Mouse (Mus musculus): ENCODE measurements around the gene Tifa.

Tifa gene

DNA sequence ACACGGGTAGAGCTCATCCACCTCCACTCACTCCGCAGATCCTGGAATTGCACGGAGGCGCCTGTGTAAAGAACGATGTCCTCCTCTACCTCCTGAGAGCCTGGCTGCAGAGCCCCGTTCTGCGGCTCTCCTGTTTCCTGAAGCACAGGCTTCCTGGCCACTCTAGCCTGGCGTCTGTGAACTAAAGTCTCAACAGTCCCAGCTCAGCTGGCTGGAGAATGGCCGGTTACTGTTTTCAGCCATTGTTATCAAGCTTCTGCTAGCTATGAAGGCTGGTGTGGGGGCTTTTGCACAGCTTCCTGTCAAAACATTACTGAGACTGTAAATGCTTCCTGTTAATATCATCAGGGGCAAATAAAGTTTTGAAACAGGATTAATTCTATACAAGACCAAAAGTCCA lies 82.0 kb downstream of the Tifa start:
- DNase-seq, result no peak

DNA sequence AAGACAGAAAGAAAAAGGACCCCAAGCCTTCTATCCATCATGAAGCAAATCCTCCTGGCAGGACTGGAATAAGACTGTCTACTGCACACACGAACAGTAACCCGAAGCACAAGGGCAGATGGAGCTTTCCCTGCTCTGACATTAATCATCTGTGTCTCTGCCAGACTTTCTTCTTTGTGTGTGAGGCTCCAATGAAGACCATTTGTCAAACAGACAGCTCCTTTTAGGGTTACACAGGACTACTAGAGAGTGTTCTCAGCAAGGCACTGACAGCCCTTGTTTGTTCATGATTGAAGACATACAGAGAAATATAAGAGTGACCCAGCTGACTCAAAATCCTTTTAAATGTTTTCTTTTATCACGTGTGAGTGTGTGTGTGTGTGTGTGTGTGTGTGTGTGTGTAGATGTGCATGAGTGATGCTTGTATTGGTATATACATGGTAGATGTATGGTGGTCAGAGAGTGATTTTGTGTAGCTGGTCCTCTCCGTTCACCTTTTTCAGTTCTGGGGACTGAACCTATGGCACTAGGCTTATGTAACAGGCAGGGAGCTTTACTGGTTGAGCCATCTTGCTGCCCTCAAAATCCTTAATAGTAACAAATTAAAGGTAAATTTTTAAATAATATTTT lies 84.8 kb downstream of the Tifa start:
- no peak for DNase-seq

DNA sequence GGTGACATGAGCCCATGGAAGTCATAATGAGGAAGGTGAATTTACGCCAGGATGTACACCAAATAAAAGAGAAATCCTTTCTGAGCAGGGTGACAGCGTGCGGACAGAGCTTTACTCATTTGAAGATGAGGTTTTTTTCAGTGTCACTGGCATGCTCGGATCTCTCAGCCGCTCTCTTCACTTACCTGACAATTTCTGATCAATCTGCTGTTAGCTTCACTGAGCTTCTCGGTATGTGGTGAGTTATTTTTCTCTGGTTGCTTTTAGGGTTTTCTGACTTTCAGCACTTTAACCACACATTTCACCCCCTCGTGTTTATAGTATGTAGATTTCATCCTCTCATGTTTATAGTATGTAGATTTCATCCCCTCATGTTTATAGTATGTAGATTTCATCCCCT lies 85.5 kb downstream of the Tifa start:
- DNase-seq, result no peak

DNA sequence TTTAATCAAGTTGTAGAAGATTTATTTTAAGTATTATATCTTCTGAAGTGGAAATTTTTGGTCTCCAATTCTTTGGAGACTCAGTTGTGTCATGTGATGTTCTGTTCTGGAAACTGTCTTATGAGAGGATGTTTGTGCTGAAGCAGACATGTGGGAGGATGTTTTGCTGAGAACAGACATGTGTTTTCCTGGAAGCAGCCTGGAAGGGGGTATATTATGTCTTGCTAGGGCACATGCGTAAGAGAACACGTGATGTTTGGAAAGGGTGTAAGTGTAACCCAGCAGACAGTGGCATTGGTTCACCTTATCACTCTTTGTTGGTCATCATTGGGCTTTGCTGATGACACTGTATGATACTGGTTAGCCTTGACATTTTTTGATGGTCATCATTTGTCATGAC lies 85.9 kb downstream of the Tifa start:
- no peak for DNase-seq

DNA sequence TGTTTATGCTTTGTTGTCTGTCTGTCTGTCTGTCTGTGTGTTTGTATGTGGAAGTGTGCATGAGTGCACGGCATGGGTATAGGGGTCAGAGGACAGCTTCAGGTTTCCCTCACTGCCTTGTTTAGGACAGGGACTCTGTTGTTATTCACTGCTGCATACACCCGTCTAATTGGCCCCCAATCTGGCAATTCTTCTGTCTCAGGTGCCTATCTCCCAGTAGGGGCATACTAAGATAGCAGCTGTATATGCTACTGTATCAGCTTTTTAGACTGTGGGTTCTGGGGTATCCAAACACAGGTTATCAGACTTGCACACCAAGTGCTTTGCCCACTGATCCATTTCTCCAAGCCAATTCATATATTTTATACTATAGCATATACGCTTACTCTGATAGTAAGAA lies 90.4 kb downstream of the Tifa start:
- DNase-seq, result no peak

DNA sequence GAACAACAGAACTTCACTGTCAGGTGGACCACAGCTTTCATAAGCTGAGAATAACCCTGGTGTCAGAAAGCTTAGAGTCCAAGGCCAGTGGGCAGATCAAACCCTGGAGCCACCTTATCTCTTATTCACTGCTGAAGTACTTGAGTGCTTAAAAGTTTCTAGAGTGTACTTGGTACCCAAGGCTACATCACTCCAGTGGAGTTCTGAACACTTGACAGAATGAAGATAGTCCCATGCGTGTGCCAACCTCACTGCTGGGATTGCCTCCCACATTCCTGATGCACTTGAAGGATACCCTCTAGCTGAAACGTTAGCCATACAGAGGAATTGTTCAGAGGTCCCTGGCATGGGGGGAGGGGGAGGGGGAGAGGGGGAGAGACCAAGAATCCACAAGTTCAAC lies 92.1 kb downstream of the Tifa start:
- DNase-seq, result no peak

All from right cerebral cortex, adult 18-20 months (tissue).